Mouse (Mus musculus): ENCODE data around the gene Lyzl4. TPM values are rescaled to one million over a fixed set of nuclear protein-coding genes. Genes with fewer than 3 reads are reported as not detected.

The Lyzl4 gene
- total RNA-seq, 4 experiments from 2014 or later: 0.75 TPM; not detected in 3

Other genes starting within 250 kb of the Lyzl4 start
- gene Cck, start 146.4 kb downstream of the Lyzl4 start, total RNA-seq (2022): 1 to 10 TPM in 3 of 4 experiments, under 1 TPM in 1; 0.74 to 4.8 (median 1.4) TPM
- 1 to 10 TPM in 2 of 4 experiments, under 1 TPM in 2; 0.58 to 2.2 (median 1.2) TPM for gene Vipr1, start 620 bp upstream of the Lyzl4 start, total RNA-seq (2022)
- 1 to 10 TPM; 6.4 to 8.3 (median 7.2) TPM for gene Sec22c, start 63.4 kb upstream of the Lyzl4 start, total RNA-seq (2022)
- 10 to 100 TPM; 32.9 to 48.3 (median 40.6) TPM for gene Ss18l2, start 68.2 kb upstream of the Lyzl4 start, total RNA-seq (2022)
- 100 to 1,000 TPM in 2 of 4 experiments, 10 to 100 TPM in 2; 57.2 to 146 (median 91.1) TPM for gene Nktr, start 77.1 kb upstream of the Lyzl4 start, total RNA-seq (2022)
- 10 to 100 TPM; 39.3 to 64.2 (median 52.9) TPM for gene Zfp651, start 117.2 kb upstream of the Lyzl4 start, total RNA-seq (2022)
- under 1 TPM in 1 of 4 experiments, not detected in 3; 0.15 TPM for gene Klhl40, start 135.5 kb upstream of the Lyzl4 start, total RNA-seq (2022)
- gene Hhatl, start 150.4 kb upstream of the Lyzl4 start, total RNA-seq (2022): under 1 TPM in 1 of 4 experiments, not detected in 3; 0.59 TPM
- gene Ccdc13, start 197.4 kb upstream of the Lyzl4 start, total RNA-seq (2022): 1 to 10 TPM in 3 of 4 experiments, under 1 TPM in 1; 0.73 to 2.2 (median 1.6) TPM
- gene Higd1a, start 216.3 kb upstream of the Lyzl4 start, total RNA-seq (2022): 100 to 1,000 TPM in 1 of 4 experiments, 10 to 100 TPM in 3; 86.5 to 102 (median 87.4) TPM

All from adrenal gland, adult 8-10 months (tissue).